Mouse (Mus musculus): ENCODE measurements at regions not wholly inside any gene's neighbourhood (a gene's known extent, or its start where the extent isn't known, plus 50 kb on each side); places are given as distances from the start of the nearest gene placed in this dataset.

DNA sequence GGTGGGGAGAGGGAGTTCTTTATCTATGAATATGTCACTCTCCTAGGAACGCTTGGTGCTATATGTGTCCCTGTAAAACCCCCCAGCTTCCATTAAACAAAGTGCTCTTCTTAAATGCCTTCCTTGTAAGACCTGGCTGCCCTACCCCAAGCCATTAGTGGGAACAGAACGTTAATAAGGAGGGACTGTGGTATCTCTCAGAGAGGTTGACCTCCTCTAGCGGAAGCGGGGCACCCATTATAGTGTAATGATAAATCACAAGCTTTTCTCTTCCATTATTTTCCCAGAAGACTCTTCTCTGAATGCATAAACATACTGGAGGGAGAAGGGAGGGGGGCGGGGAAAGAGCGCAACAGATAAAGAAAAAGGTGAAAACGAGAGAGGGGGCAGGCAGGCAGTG lies 455.3 kb downstream of the Nuf2 start:
- no peak overlapping the region for H3K4me2 ChIP-seq (ENCODE audit: low read length)
- no peak overlapping the region for H3K27ac ChIP-seq (replicated peaks; ENCODE audit: low read depth, low read length)
- H3K4me1 ChIP-seq (ENCODE audit: control insufficient read depth, insufficient read depth, low read length): no peaks in the 10 kb centered on the region
- ATAC-seq (ENCODE audit: low FRiP score, low TSS enrichment) (no peak), DNase-seq (no peak)
- no peaks in the 10 kb centered on the region for H3K36me3 ChIP-seq (ENCODE audit: control insufficient read depth, insufficient read depth, low read length)
- no peaks in the 10 kb centered on the region for H3K27me3 ChIP-seq (ENCODE audit: control insufficient read depth, insufficient read depth, low read length)
- H3K9me3 ChIP-seq (ENCODE audit: control insufficient read depth, low read length): no peaks in the 10 kb centered on the region
- 65% methylated on average over 7 of the region's 7 CpGs for WGBS
- no peak overlapping the region for H3K4me3 ChIP-seq (replicated peaks; ENCODE audit: low read depth, low read length)
- H3K9ac ChIP-seq (replicated peaks; ENCODE audit: low read length): no peak overlapping the region

DNA sequence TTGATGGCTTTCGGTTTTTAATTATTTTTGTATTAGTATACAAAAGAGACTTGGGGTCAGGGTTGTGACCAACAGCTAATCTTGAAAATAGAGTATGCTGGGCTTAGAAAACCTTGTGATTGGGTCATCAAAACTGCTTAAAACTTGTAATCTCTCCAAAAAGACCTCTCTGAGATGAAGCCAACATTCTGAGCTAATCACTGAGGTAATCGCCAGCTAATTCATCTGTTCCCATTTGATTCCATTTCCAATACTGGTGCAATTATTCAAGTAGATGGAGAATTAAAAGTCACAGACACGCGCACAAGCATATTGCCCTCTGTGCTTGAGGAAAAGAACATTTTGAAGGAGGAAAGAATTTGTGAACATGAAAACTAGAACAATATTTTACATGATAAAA lies 459.9 kb downstream of the Nuf2 start:
- WGBS: 63% methylated on average over 4 of the region's 4 CpGs
- H3K27ac ChIP-seq (replicated peaks; ENCODE audit: low read depth, low read length): no peak overlapping the region
- H3K4me1 ChIP-seq (ENCODE audit: control insufficient read depth, insufficient read depth, low read length): no peaks in the 10 kb centered on the region
- DNase-seq: no peak
- no peak overlapping the region for H3K4me3 ChIP-seq (replicated peaks; ENCODE audit: low read depth, low read length)
- H3K4me2 ChIP-seq (ENCODE audit: low read length): no peak overlapping the region
- no peak for ATAC-seq (ENCODE audit: low FRiP score, low TSS enrichment)
- no peaks in the 10 kb centered on the region for H3K36me3 ChIP-seq (ENCODE audit: control insufficient read depth, insufficient read depth, low read length)
- no peak overlapping the region for H3K9ac ChIP-seq (replicated peaks; ENCODE audit: low read length)
- H3K9me3 ChIP-seq (ENCODE audit: control insufficient read depth, low read length): no peaks in the 10 kb centered on the region
- no peaks in the 10 kb centered on the region for H3K27me3 ChIP-seq (ENCODE audit: control insufficient read depth, insufficient read depth, low read length)

DNA sequence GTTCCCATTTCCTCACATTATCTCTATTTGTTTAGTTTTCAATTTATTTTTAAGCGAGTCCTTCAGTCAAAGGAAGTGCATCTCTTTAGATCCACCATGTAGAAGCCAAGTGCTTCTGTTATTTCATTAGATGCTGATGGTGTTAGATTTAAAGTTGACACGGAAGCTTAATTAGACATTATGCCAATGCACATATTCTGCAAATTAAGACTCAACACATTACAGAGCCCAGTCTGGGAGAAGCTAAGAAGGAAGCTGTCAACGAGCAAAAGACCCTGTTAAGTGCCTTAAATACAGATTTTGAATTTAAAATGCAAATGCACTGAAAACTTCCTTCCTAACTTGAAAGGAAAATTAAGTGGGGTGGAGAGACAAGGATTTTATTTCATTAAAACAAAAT lies 461.6 kb downstream of the Nuf2 start:
- Histone ChIP-seq H3K4me1 (ENCODE audit: control insufficient read depth, insufficient read depth, low read length) (no peaks in the 10 kb centered on the region), H3K27ac (replicated peaks; ENCODE audit: low read depth, low read length) (no peak overlapping the region), H3K9me3 (ENCODE audit: control insufficient read depth, low read length) (no peaks in the 10 kb centered on the region), H3K9ac (replicated peaks; ENCODE audit: low read length) (no peak overlapping the region), H3K4me2 (ENCODE audit: low read length) (no peak overlapping the region), H3K4me3 (replicated peaks; ENCODE audit: low read depth, low read length) (no peak overlapping the region), H3K27me3 (ENCODE audit: control insufficient read depth, insufficient read depth, low read length) (no peaks in the 10 kb centered on the region), H3K36me3 (ENCODE audit: control insufficient read depth, insufficient read depth, low read length) (no peaks in the 10 kb centered on the region)
- WGBS: 86% methylated on average over 3 of the region's 3 CpGs
- DNase-seq: no peak
- no peak for ATAC-seq (ENCODE audit: low FRiP score, low TSS enrichment)

DNA sequence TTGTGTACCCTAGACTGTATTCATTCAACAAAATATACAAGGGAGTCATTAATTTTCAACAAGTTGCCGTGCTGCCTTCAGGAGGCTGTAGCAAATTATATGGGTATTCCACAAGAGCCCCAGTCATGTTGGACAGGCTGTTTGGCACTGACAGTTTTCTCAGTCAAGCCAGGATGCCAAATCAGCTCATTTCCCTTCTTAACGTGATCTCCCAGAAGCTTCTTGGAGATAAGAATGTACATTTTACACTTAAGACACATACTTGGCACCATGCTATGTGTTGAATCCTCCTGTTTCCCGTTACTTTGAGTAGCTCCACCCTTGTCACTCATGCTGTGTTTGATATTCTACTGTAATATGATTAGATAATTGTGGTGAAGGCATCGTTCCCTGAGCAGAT lies 464.5 kb downstream of the Nuf2 start:
- no peak overlapping the region for H3K27ac ChIP-seq (replicated peaks; ENCODE audit: low read depth, low read length)
- no peaks in the 10 kb centered on the region for H3K4me1 ChIP-seq (ENCODE audit: control insufficient read depth, insufficient read depth, low read length)
- H3K9ac ChIP-seq (replicated peaks; ENCODE audit: low read length): no peak overlapping the region
- no peak overlapping the region for H3K4me3 ChIP-seq (replicated peaks; ENCODE audit: low read depth, low read length)
- ATAC-seq (ENCODE audit: low FRiP score, low TSS enrichment) (no peak), DNase-seq (no peak)
- no peaks in the 10 kb centered on the region for H3K36me3 ChIP-seq (ENCODE audit: control insufficient read depth, insufficient read depth, low read length)
- no peaks in the 10 kb centered on the region for H3K27me3 ChIP-seq (ENCODE audit: control insufficient read depth, insufficient read depth, low read length)
- 85% methylated on average over 4 of the region's 4 CpGs for WGBS
- no peaks in the 10 kb centered on the region for H3K9me3 ChIP-seq (ENCODE audit: control insufficient read depth, low read length)
- no peak overlapping the region for H3K4me2 ChIP-seq (ENCODE audit: low read length)

DNA sequence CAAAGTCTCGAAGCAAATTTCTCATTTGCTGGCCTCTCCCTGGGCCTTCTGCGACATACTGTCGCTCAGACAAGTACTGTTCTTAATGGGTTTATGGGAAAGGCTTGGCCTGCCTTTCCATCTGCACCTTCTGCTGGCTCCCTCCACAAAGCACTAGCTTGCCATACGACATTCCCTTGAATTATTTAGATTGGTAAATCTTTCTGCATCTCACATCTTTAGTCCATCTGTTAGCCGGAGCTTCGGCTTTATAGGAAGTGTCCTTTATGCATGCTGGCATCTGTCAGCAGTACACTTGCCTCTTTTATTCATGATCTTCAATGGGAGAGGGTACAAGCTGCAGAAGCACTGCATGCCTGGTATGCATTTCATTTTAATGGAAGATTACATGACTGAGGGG lies 470.6 kb downstream of the Nuf2 start:
- no peaks in the 10 kb centered on the region for H3K9me3 ChIP-seq (ENCODE audit: control insufficient read depth, low read length)
- no peak overlapping the region for H3K9ac ChIP-seq (replicated peaks; ENCODE audit: low read length)
- no peak overlapping the region for H3K4me2 ChIP-seq (ENCODE audit: low read length)
- DNase-seq (peak; percentile 47), ATAC-seq (ENCODE audit: low FRiP score, low TSS enrichment) (no peak; the same call in 1 of the 2 replicates)
- 0 out of 2 replicates have a peak, but pooled peaks cover 5% of the 10 kb centered on the region for H3K4me1 ChIP-seq (ENCODE audit: control insufficient read depth, insufficient read depth, low read length)
- no peak overlapping the region for H3K27ac ChIP-seq (replicated peaks; ENCODE audit: low read depth, low read length)
- no peaks in the 10 kb centered on the region for H3K36me3 ChIP-seq (ENCODE audit: control insufficient read depth, insufficient read depth, low read length)
- no peak overlapping the region for H3K4me3 ChIP-seq (replicated peaks; ENCODE audit: low read depth, low read length)
- no peaks in the 10 kb centered on the region for H3K27me3 ChIP-seq (ENCODE audit: control insufficient read depth, insufficient read depth, low read length)
- WGBS: 55% methylated on average over 6 of the region's 6 CpGs

DNA sequence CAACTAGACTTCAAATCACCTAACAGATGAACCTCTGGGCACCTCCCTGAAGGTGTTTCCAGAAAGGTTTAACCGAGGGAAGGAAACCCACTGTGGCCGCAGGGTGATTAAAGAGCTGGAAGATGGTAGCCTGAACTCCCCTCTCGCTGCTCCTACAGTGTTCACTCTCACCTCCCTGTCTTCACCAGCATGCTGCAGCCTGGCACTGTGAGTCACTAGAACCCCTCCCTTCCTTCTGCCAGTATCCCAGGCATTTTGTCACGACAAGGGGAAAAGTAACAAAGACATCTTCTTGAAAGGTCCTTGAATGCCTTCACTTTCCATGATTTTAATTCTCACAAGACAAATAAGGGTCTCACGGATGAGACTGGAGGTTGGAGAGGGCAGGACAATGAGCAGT lies 471.1 kb downstream of the Nuf2 start:
- DNase-seq (no peak), ATAC-seq (ENCODE audit: low FRiP score, low TSS enrichment) (no peak)
- no peaks in the 10 kb centered on the region for H3K27me3 ChIP-seq (ENCODE audit: control insufficient read depth, insufficient read depth, low read length)
- no peaks in the 10 kb centered on the region for H3K36me3 ChIP-seq (ENCODE audit: control insufficient read depth, insufficient read depth, low read length)
- WGBS: 61% methylated on average over 5 of the region's 5 CpGs
- H3K9ac ChIP-seq (replicated peaks; ENCODE audit: low read length): no peak overlapping the region
- H3K4me1 ChIP-seq (ENCODE audit: control insufficient read depth, insufficient read depth, low read length): 0 out of 2 replicates have a peak, but pooled peaks cover 5% of the 10 kb centered on the region
- no peak overlapping the region for H3K27ac ChIP-seq (replicated peaks; ENCODE audit: low read depth, low read length)
- H3K4me3 ChIP-seq (replicated peaks; ENCODE audit: low read depth, low read length): no peak overlapping the region
- no peak overlapping the region for H3K4me2 ChIP-seq (ENCODE audit: low read length)
- no peaks in the 10 kb centered on the region for H3K9me3 ChIP-seq (ENCODE audit: control insufficient read depth, low read length)

DNA sequence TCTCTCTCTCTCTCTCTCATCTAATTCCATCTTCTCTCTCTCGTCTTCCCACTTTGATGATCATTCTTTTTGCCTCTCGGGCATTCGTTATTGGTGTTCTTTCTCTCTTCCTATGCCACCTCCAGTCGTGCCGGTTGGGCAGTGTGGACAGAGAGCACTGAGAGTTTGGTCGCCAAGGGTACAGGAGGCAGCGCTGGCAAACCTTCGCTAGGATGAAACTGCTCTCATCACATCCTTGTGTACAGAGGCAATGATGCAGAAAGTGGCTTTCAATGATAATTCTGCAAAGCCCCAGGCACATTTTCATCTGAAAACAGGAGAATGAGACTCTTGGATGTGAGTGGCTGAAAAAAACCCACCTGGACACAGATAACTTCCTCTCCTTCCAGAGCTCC lies 479.4 kb downstream of the Nuf2 start:
- no peak overlapping the region for H3K9ac ChIP-seq (replicated peaks; ENCODE audit: low read length)
- H3K27me3 ChIP-seq (ENCODE audit: control insufficient read depth, insufficient read depth, low read length): no peaks in the 10 kb centered on the region
- H3K9me3 ChIP-seq (ENCODE audit: control insufficient read depth, low read length): no peaks in the 10 kb centered on the region
- DNase-seq: peak; percentile 52
- 32% methylated on average over 8 of the region's 8 CpGs for WGBS
- H3K4me3 ChIP-seq (replicated peaks; ENCODE audit: low read depth, low read length): no peak overlapping the region
- H3K36me3 ChIP-seq (ENCODE audit: control insufficient read depth, insufficient read depth, low read length): no peaks in the 10 kb centered on the region
- H3K4me1 ChIP-seq (ENCODE audit: control insufficient read depth, insufficient read depth, low read length): peaks cover 8% of the 10 kb centered on the region; the same call in 1 of the 2 replicates
- H3K4me2 ChIP-seq (ENCODE audit: low read length): peak overlapping the region; percentile 16
- ATAC-seq (ENCODE audit: low FRiP score, low TSS enrichment): no peak; the same call in 1 of the 2 replicates
- 0 out of 2 replicates have a peak overlapping the region, but pooled peaks have one; percentile 26 for H3K27ac ChIP-seq (replicated peaks; ENCODE audit: low read depth, low read length)

DNA sequence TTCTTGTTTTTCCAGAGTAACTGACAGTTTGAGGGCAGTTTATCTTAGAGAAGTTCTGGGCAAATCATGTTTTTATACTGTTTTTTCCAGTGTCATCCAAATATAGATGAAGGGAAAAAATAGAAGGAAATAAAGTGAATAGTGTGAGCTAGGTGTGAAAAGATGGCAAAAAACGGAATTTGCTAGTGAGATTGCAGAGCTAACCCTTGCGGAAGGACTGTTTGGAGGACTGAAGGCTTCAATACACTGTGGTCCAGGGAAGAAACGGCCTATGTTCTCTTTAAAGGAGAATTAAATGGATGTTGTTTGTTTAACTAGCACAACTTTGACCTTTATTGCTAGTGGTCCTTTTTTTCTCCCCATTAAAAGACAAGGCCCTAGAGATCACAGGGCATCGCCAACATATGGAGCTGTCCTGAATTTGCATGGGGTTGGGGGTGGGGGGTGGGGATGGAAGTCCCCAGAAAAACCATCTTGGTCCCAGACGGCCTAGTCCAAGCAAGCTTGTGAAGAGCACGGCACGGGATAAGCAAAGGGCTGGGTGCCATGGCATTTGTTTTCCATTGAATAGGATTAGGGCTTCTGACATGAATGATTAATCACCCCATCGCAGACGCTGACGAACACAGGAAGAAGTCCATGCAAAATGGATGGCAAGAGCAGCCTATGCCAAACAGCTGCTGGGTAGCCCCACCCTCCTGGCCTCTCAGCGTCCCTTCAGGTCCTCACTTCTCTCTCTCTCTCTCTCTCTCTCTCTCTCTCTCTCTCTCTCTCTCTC lies 480.0 kb downstream of the Nuf2 start:
- peak overlapping the region; percentile 16 for H3K4me2 ChIP-seq (ENCODE audit: low read length)
- no peaks in the 10 kb centered on the region for H3K9me3 ChIP-seq (ENCODE audit: control insufficient read depth, low read length)
- no peak overlapping the region for H3K27ac ChIP-seq (replicated peaks; ENCODE audit: low read depth, low read length)
- DNase-seq (peak; percentile 79), ATAC-seq (ENCODE audit: low FRiP score, low TSS enrichment) (peak; percentile 84)
- H3K9ac ChIP-seq (replicated peaks; ENCODE audit: low read length): no peak overlapping the region
- no peaks in the 10 kb centered on the region for H3K36me3 ChIP-seq (ENCODE audit: control insufficient read depth, insufficient read depth, low read length)
- 18% methylated on average over 11 of the region's 11 CpGs for WGBS
- no peak overlapping the region for H3K4me3 ChIP-seq (replicated peaks; ENCODE audit: low read depth, low read length)
- H3K27me3 ChIP-seq (ENCODE audit: control insufficient read depth, insufficient read depth, low read length): no peaks in the 10 kb centered on the region
- peaks cover 8% of the 10 kb centered on the region; the same call in 1 of the 2 replicates for H3K4me1 ChIP-seq (ENCODE audit: control insufficient read depth, insufficient read depth, low read length)

DNA sequence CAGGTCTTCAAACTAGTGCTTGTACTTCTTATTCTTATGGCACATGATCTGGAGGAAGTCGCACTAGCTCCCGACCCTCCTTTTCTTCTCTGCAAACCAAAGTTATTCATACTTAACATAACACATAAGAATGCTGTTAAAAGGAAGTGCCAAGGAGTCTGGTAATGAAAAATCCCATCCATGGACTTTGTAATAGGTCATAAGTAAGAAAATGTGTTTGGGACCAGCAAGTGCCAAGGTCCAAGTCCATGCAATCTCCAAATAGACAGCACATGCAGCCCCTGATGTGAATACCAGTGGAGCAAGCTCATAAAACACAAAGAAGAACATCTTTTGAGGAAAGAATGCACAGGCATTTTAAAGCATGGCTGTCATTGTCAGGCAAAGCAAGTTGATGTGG lies 481.4 kb downstream of the Nuf2 start:
- Histone ChIP-seq H3K9me3 (ENCODE audit: control insufficient read depth, low read length) (no peaks in the 10 kb centered on the region), H3K4me1 (ENCODE audit: control insufficient read depth, insufficient read depth, low read length) (peaks cover 8% of the 10 kb centered on the region; the same call in 1 of the 2 replicates), H3K9ac (replicated peaks; ENCODE audit: low read length) (no peak overlapping the region), H3K4me3 (replicated peaks; ENCODE audit: low read depth, low read length) (no peak overlapping the region), H3K36me3 (ENCODE audit: control insufficient read depth, insufficient read depth, low read length) (no peaks in the 10 kb centered on the region), H3K27ac (replicated peaks; ENCODE audit: low read depth, low read length) (no peak overlapping the region), H3K4me2 (ENCODE audit: low read length) (no peak overlapping the region), H3K27me3 (ENCODE audit: control insufficient read depth, insufficient read depth, low read length) (no peaks in the 10 kb centered on the region)
- WGBS: 94% methylated on average over 2 of the region's 2 CpGs
- DNase-seq (no peak), ATAC-seq (ENCODE audit: low FRiP score, low TSS enrichment) (no peak)
